Mouse (Mus musculus) liver, embryonic 11.5 days (tissue): ENCODE measurements around the gene Hipk1. TPM values are rescaled to one million over a fixed set of nuclear protein-coding genes. Genes with fewer than 3 reads are reported as not detected.
"Not testable (repeated sequence)": the region's sequence is repeated elsewhere in the genome, so short reads cannot be mapped to it uniquely, and the experiment has no call there.

Experiments used
- ATAC-seq: fragments of 200-750 bp; cut with Nextera tagmentation; replicated peaks from 2 replicates; pipeline ENCODE4 v1.8.0; 2017; ENCODE audit warnings: moderate number of reproducible peaks, mild to moderate bottlenecking, moderate TSS enrichment, moderate library complexity; ENCODE audit not compliant: low FRiP score
- DNase-seq: peaks from one replicate; pipeline ENCODE4 v3.0.0-alpha.2; 2017; ENCODE audit warnings: low spot score
- H3K27ac ChIP-seq: fragments of 300-500 bp; sonication (generic); 2 replicates; pipeline ENCODE4 v1.5.1; 2014; ENCODE audit warnings: mild to moderate bottlenecking, low read depth, low read length, control low read depth
- H3K27me3 ChIP-seq: fragments of 300-500 bp; sonication (generic); replicated peaks from 2 replicates; pipeline ENCODE4 v1.6.1; 2014; ENCODE audit warnings: low read length, mixed read lengths; ENCODE audit not compliant: control insufficient read depth, insufficient read depth
- H3K36me3 ChIP-seq: fragments of 300-500 bp; sonication (generic); 2 replicates; pipeline ENCODE4 v1.6.1; 2014; ENCODE audit warnings: mild to moderate bottlenecking, low read length, moderate library complexity, mixed read lengths; ENCODE audit not compliant: control insufficient read depth, insufficient read depth
- H3K4me1 ChIP-seq: fragments of 300-500 bp; sonication (generic); replicated peaks from 2 replicates; pipeline ENCODE4 v1.6.1; 2014; ENCODE audit warnings: low read length, mixed read lengths; ENCODE audit not compliant: control insufficient read depth, insufficient read depth
- H3K4me2 ChIP-seq: fragments of 300-500 bp; sonication (generic); 2 replicates; pipeline ENCODE4 v1.6.1; 2014; ENCODE audit warnings: mild to moderate bottlenecking, control low read depth, moderate library complexity
- H3K4me3 ChIP-seq: fragments of 300-500 bp; sonication (generic); 2 replicates; pipeline ENCODE4 v1.5.1; 2014; ENCODE audit warnings: low read depth, low read length, control low read depth
- H3K9ac ChIP-seq: fragments of 300-500 bp; sonication (generic); 2 replicates; pipeline ENCODE4 v1.6.1; 2014; ENCODE audit warnings: low read depth, low read length, control low read depth
- H3K9me3 ChIP-seq: fragments of 300-500 bp; sonication (generic); 2 replicates; pipeline ENCODE4 v1.6.1; 2016; ENCODE audit warnings: low read length, inconsistent platforms, mixed read lengths; ENCODE audit not compliant: control insufficient read depth
- WGBS: fragments of 180-500 bp; shearing (Covaris S2); extraction: QIAGEN DNeasy Blood & Tissue Kit; methylation state at CpG from one replicate; pipeline ENCODE4 v1.1.7; 2014; 5-methylcytosine and 5-hydroxymethylcytosine counted together
- polyA plus RNA-seq: library from polyadenylated mRNA; unstranded; fragments of >200 nt; fragmentation: Nextera tagmentation; extraction: Ambion mirVana; gene quantifications from 2 replicates; pipeline ENCODE4 v1.2.1, GENCODE M21; 2014

Hipk1 gene
- polyA plus RNA-seq: 15.5 and 15.7 TPM in 2 replicates

DNA sequence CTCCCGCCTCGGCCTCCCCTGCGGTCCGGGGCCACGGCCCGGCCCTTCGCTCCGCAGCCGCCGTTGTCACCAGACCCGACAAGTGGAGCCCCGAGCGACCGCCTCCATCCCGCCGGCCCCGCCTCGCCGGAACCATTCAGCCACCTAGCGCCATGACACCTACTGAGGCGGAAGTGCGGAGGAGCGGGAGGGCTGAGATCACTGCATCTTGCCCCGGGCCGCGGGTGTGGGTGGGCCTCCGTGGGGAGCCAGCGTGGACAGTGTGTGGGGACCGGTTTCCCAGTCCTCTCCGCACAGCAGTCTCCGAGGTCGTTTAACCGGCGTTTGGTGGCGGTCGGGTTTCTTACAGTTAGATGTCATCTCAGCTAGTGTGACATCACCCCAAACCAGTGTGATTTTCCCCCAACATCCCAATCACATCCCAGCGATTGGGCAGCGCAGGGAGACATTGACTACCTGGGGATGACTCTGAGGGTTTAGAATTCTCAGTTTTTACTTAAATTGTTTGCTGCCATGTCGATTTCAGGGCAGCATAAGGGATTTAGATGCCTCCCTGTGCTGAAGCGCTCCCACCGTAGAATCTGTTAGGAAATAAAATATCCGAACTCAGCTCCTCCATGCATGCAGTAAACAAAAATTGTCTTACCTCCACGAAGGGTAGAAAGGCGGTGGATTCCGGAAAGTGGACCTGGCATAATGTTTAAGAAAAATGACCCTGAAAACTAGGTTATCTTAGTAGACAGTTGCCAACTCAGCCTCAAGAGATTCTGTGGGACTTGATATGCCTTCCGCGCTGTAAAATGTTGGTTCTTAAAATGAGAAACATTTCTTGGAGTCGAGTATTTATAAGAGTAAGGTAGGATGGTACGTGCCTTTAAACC, at the start of gene Hipk1:
TSS of gene Hipk1 (minus strand) at position 334 of the 881 bp plus-strand sequence.
- peaks cover 19% of the 10 kb centered on the region for H3K4me1 ChIP-seq
- H3K4me2 ChIP-seq: peak within 1 kb of the TSS; percentile 88
- H3K4me3 ChIP-seq: peak within 1 kb of the TSS; percentile 68
- no peaks in the 10 kb centered on the region for H3K36me3 ChIP-seq
- WGBS: 9% methylated on average over 49 of the region's 49 CpGs
- no peaks in the 10 kb centered on the region for H3K27me3 ChIP-seq
- peak within 1 kb of the TSS; percentile 92 for H3K27ac ChIP-seq
- no peaks in the 10 kb centered on the region for H3K9me3 ChIP-seq
- peak within 1 kb of the TSS; percentile 75 for H3K9ac ChIP-seq
- peak; percentile 96 for DNase-seq
- ATAC-seq: peak; percentile 92

DNA sequence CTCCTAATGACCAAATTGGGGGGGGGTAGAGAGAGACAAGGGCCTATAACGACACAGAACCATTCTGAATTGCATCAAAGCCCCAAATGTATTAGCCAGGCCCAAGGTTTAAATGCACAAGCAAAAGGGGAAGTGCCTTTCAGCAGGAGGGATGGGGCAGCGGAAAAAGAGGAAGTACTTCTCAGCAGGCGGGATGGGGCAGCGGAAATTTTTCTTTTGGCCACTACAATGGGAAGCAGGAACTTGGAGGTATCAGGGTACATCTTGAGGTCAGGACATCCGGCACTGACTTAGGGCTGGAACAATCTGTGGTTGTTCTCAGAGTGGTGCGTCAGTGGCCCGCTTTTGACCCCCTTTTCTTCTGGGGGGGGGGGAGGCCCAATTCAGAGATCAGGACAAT, 49.6 kb upstream of the Hipk1 start:
- not testable (repeated sequence) for DNase-seq, H3K27ac ChIP-seq, ATAC-seq, H3K4me1 ChIP-seq, H3K9ac ChIP-seq, H3K4me2 ChIP-seq, H3K4me3 ChIP-seq, H3K27me3 ChIP-seq, H3K36me3 ChIP-seq, H3K9me3 ChIP-seq
- 67% methylated on average over 7 of the region's 7 CpGs for WGBS

DNA sequence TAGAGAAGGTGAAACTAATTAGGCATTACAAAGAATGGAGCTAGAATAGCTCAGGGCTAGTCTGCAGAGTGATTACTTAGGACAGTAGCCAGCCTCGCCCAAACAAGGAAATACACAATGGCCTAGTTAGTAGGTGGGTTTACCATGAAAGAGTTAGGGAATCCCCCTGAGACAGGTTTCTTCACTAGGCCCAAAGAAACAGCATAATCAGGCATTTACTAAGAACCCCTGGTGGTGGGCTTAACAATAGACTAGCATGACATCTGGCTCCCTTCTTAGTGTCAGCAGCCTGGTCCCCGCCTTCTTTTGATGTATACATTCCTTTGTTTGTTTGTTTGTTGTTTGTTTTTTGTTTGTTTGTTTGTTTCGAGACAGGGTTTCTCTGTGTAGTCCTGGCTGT, 48.8 kb upstream of the Hipk1 start:
- H3K36me3 ChIP-seq, ATAC-seq, DNase-seq, H3K9ac ChIP-seq, H3K27ac ChIP-seq, H3K4me2 ChIP-seq, H3K4me3 ChIP-seq, H3K4me1 ChIP-seq, H3K9me3 ChIP-seq, H3K27me3 ChIP-seq: not testable (repeated sequence)
- WGBS: 84% methylated on average over 3 of the region's 3 CpGs

DNA sequence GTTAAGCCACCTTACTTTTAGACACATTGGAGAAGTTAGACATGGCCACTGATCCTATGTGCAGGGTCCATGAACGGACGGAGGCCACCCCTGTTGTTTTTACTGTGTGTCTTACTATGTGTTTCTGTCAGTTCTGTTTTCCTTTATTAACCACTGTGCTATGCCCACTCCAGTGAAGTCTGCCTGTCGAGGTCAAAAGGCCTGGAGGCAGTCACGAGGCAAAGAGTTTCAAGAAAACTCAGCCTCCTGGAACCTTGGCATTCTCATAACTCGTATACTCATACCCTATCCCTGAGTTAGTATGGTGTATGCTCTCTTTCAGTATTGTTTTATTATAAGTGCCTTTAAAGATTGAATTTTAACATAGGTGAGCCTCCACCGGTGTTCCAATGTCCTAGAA, 48.3 kb upstream of the Hipk1 start:
- WGBS: 89% methylated on average over 6 of the region's 6 CpGs
- no peaks in the 10 kb centered on the region for H3K36me3 ChIP-seq

GRCm38 (mm10) chr3:103836453-103836852, 45.1 kb upstream of the Hipk1 start:
- ATAC-seq (no peak), DNase-seq (no peak)
- Histone ChIP-seq H3K27me3 (no peaks in the 10 kb centered on the region), H3K4me1 (peaks cover 9% of the 10 kb centered on the region), H3K4me2 (no peak overlapping the region), H3K9me3 (0 out of 2 replicates have a peak, but pooled peaks cover under 1% of the 10 kb centered on the region), H3K4me3 (no peak overlapping the region), H3K9ac (no peak overlapping the region), H3K27ac (no peak overlapping the region), H3K36me3 (no peaks in the 10 kb centered on the region)
- WGBS: 89% methylated on average over 5 of the region's 5 CpGs

More for the DNA sequence above, 48.3 kb upstream of the Hipk1 start:
- no peak for ATAC-seq
- Histone ChIP-seq H3K4me2 (no peak overlapping the region), H3K9me3 (0 out of 2 replicates have a peak, but pooled peaks cover 2% of the 10 kb centered on the region), H3K4me3 (no peak overlapping the region), H3K4me1 (no peaks in the 10 kb centered on the region), H3K27me3 (no peaks in the 10 kb centered on the region), H3K27ac (no peak overlapping the region), H3K9ac (no peak overlapping the region)
- DNase-seq: no peak

- no peak overlapping the region for H3K27ac ChIP-seq
- ATAC-seq: no peak
- WGBS: 80% methylated on average over 10 of the region's 10 CpGs
These were observed 44.6 kb upstream of the Hipk1 start for GRCm38 (mm10) chr3:103835951-103836310.

DNA sequence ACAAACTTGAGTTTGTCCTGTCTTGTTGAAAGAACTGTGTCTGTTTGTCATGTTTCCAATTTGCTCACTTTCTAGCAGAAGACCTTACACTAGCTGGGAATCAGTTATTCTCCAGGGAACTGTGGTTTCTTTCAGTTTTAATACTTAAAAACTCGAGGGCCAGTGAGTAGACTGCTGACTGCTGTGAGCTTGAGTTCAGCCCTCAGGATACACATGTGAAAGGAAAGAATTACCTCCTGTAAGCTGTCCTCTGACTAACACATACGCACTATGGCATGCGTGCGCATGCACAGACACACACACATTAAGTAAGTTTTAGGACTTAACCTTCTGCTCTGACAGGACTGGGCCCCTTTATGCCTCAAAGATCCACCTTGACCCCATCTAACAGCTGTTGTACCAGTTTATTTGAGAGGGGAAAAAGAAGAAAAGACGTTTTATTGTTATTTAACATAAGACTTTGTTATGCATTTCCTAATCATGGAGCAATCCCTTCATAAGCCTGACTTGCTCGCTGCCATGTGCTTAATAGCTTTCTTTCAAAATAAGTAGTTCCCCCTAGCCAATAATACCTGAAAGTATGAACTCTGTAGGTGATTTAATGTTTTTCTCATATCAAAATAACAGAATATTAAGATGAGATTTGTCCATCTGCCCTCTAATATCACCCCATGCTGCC, 44.0 kb upstream of the Hipk1 start:
- Histone ChIP-seq H3K4me1 (peaks cover 9% of the 10 kb centered on the region), H3K4me2 (no peak overlapping the region), H3K36me3 (no peaks in the 10 kb centered on the region), H3K9me3 (no peaks in the 10 kb centered on the region), H3K27me3 (no peaks in the 10 kb centered on the region), H3K4me3 (no peak overlapping the region), H3K27ac (no peak overlapping the region), H3K9ac (no peak overlapping the region)
- DNase-seq (no peak), ATAC-seq (no peak)
- WGBS: 76% methylated on average over 6 of the region's 6 CpGs

More at GRCm38 (mm10) chr3:103835951-103836310, 44.6 kb upstream of the Hipk1 start:
- H3K4me3 ChIP-seq: no peak overlapping the region
- no peak for DNase-seq
- H3K4me1 ChIP-seq: peaks cover 9% of the 10 kb centered on the region
- H3K36me3 ChIP-seq: no peaks in the 10 kb centered on the region
- H3K4me2 ChIP-seq: no peak overlapping the region
- no peaks in the 10 kb centered on the region for H3K27me3 ChIP-seq
- no peaks in the 10 kb centered on the region for H3K9me3 ChIP-seq
- H3K9ac ChIP-seq: no peak overlapping the region

DNA sequence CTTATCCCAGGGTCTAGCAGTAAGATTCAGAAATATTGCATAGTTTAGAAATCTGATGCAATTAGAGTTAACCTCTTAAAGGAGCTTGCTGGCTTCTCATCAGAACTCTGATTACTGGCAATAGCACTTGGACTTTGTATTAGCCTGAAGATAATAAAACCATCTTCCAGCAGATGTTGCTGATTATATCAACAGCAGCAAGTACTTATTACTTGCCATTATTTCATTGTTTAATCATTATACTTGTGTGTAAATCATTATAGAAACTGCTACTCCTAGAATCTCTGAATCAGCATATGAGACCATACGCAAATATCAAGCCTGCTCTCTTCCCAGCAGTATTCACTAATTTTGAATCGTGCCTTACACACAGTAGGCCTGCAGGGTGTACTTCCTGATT, 42.6 kb upstream of the Hipk1 start:
- ATAC-seq: no peak
- 85% methylated on average over 2 of the region's 2 CpGs for WGBS

More for the DNA sequence above, 42.6 kb upstream of the Hipk1 start:
- H3K9me3 ChIP-seq: no peaks in the 10 kb centered on the region
- no peaks in the 10 kb centered on the region for H3K27me3 ChIP-seq
- H3K9ac ChIP-seq: no peak overlapping the region
- H3K36me3 ChIP-seq: no peaks in the 10 kb centered on the region
- DNase-seq: no peak
- peaks cover 9% of the 10 kb centered on the region for H3K4me1 ChIP-seq
- no peak overlapping the region for H3K4me2 ChIP-seq
- H3K4me3 ChIP-seq: no peak overlapping the region
- no peak overlapping the region for H3K27ac ChIP-seq
